Mouse (Mus musculus) large intestine, adult 2 months (tissue): ENCODE results near the gene Trim56. TPM values are rescaled to one million over a fixed set of nuclear protein-coding genes. Genes with fewer than 3 reads are reported as not detected.

ENCODE experiments used
- DNase-seq: peaks from one replicate; pipeline ENCODE4 v3.0.0-alpha.2; 2012; ENCODE audit warnings: low read depth, low spot score
- WGBS: fragments of 180-500 bp; shearing (Covaris S2); methylation state at CpG from one replicate; pipeline ENCODE4 v1.1.7; 2018; 5-methylcytosine and 5-hydroxymethylcytosine counted together
- polyA plus RNA-seq: library from polyadenylated mRNA; depleted of rRNA; stranded (reverse); fragments of >200 nt; gene quantifications from 2 replicates; pipeline ENCODE4 v1.2.3, GENCODE M21; 2012; rRNA removed

Trim56 gene
- polyA plus RNA-seq, 1 experiment = 5.7 TPM

- DNase-seq = no peak
- WGBS = 58% methylated on average over 6 of the region's 6 CpGs
These were observed 37.4 kb downstream of the Trim56 start for GRCm38 (mm10) chr5:137078616-137079015.

- WGBS = 25% methylated on average over 14 of the region's 14 CpGs
- DNase-seq = no peak
These were observed 38.0 kb downstream of the Trim56 start for GRCm38 (mm10) chr5:137078041-137078440.

- WGBS = 59% methylated on average over 7 of the region's 7 CpGs
- DNase-seq = no peak
These were observed 38.8 kb downstream of the Trim56 start for GRCm38 (mm10) chr5:137077187-137077586.

- 43% methylated on average over 12 of the region's 12 CpGs for WGBS
- no peak for DNase-seq
These were observed 39.6 kb downstream of the Trim56 start for GRCm38 (mm10) chr5:137076191-137076930.

- 60% methylated on average over 6 of the region's 6 CpGs for WGBS
- no peak for DNase-seq
These were observed 40.3 kb downstream of the Trim56 start for GRCm38 (mm10) chr5:137075726-137076125.

- no peak for DNase-seq
- whole genome bisulfite sequencing = 29% methylated on average over 6 of the region's 6 CpGs
These were observed 41.8 kb downstream of the Trim56 start for GRCm38 (mm10) chr5:137074191-137074651.

GRCm38 (mm10) chr5:137073141-137073540 is 42.9 kb downstream of the Trim56 start:
- 86% methylated on average over 8 of the region's 8 CpGs for WGBS
- DNase-seq = no peak

- 5% methylated on average over 23 of the region's 23 CpGs for WGBS
- peak; percentile 38 for DNase-seq
These were observed 43.7 kb downstream of the Trim56 start, which contains the start of gene Serpine1 for GRCm38 (mm10) chr5:137072079-137072960. Serpine1 (minus strand) TSS chr5:137072268.

GRCm38 (mm10) chr5:137070881-137071605 is 45.0 kb downstream of the Trim56 start:
- DNase-seq = no peak
- WGBS = 86% methylated on average over 19 of the region's 19 CpGs

GRCm38 (mm10) chr5:137068711-137069110 is 47.3 kb downstream of the Trim56 start:
- 69% methylated on average over 4 of the region's 4 CpGs for WGBS
- DNase-seq = no peak

GRCm38 (mm10) chr5:137065923-137066322 is 50.1 kb downstream of the Trim56 start:
- no peak for DNase-seq
- WGBS = 64% methylated on average over 8 of the region's 8 CpGs

GRCm38 (mm10) chr5:137065454-137065853 is 50.6 kb downstream of the Trim56 start:
- no peak for DNase-seq
- 69% methylated on average over 6 of the region's 6 CpGs for WGBS

- WGBS = 74% methylated on average over 5 of the region's 5 CpGs
- no peak for DNase-seq
These were observed 53.4 kb downstream of the Trim56 start for GRCm38 (mm10) chr5:137062601-137063000.

GRCm38 (mm10) chr5:137061809-137062481 is 54.1 kb downstream of the Trim56 start:
- 14% methylated on average over 11 of the region's 12 CpGs for WGBS

More at GRCm38 (mm10) chr5:137061809-137062481, 54.1 kb downstream of the Trim56 start:
- no peak for DNase-seq

Other genes starting within 250 kb of the Trim56 start
- 0.15 and 0.16 TPM in 2 replicates for gene Col26a1, start 233.0 kb downstream of the Trim56 start, polyA plus RNA-seq
- gene Ift22, start 208.1 kb downstream of the Trim56 start, polyA plus RNA-seq = 25.1 and 26.3 TPM in 2 replicates
- gene Fis1, start 162.9 kb downstream of the Trim56 start, polyA plus RNA-seq = 229 and 235 TPM in 2 replicates
- 434 and 763 TPM in 2 replicates for gene Cldn15, start 149.6 kb downstream of the Trim56 start, polyA plus RNA-seq
- 29.6 and 33.8 TPM in 2 replicates for gene Plod3, start 129.2 kb downstream of the Trim56 start, polyA plus RNA-seq
- 90.2 and 93.7 TPM in 2 replicates for gene Znhit1, start 128.2 kb downstream of the Trim56 start, polyA plus RNA-seq
- 0.25 and 0.27 TPM in 2 replicates for gene Vgf, start 89.8 kb downstream of the Trim56 start, polyA plus RNA-seq
- 101 and 107 TPM in 2 replicates for gene Ap1s1, start 70.1 kb downstream of the Trim56 start, polyA plus RNA-seq
- 0.94 and 1.1 TPM in 2 replicates for gene Serpine1, start 43.9 kb downstream of the Trim56 start, polyA plus RNA-seq
- gene Muc3, start 33.1 kb upstream of the Trim56 start, polyA plus RNA-seq = 519 and 836 TPM in 2 replicates
- 75.4 and 98.1 TPM in 2 replicates for gene Muc3a, start 96.2 kb upstream of the Trim56 start, polyA plus RNA-seq
- gene Ache, start 171.3 kb upstream of the Trim56 start, polyA plus RNA-seq = 5.2 and 6.9 TPM in 2 replicates
- gene Ufsp1, start 178.4 kb upstream of the Trim56 start, polyA plus RNA-seq = 10.4 and 13.2 TPM in 2 replicates
- 99.8 and 108 TPM in 2 replicates for gene Srrt, start 191.5 kb upstream of the Trim56 start, polyA plus RNA-seq
- gene Trip6, start 198.2 kb upstream of the Trim56 start, polyA plus RNA-seq = 11.4 and 12.7 TPM in 2 replicates
- gene Slc12a9, start 217.4 kb upstream of the Trim56 start, polyA plus RNA-seq = 9.6 and 13.0 TPM in 2 replicates
- gene Ephb4, start 233.9 kb upstream of the Trim56 start, polyA plus RNA-seq = 36.5 and 43.7 TPM in 2 replicates